Comparison of ENCODE assay signal across 7 mouse cellular contexts in the genomic region with DNA sequence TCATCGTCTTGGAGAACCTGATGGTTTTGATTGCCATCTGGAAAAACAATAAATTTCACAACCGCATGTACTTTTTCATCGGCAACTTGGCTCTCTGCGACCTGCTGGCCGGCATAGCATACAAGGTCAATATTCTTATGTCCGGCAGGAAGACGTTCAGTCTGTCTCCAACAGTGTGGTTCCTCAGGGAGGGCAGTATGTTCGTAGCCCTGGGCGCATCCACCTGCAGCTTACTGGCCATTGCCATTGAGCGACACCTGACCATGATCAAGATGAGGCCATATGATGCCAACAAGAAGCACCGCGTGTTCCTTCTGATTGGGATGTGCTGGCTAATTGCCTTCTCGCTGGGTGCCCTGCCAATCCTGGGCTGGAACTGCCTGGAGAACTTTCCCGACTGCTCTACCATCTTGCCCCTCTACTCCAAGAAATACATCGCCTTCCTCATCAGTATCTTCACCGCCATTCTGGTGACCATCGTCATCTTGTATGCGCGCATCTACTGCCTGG. TPM values are rescaled to one million over a fixed set of nuclear protein-coding genes. Genes with fewer than 3 reads are reported as not detected.
DNase-seq lines count a peak whose midpoint lies in the region; ATAC-seq and TF ChIP-seq lines count a peak whose summit lies in the region.

No protein-coding gene starts in this region.

- intact Hi-C loops in left cerebral cortex, adult 2 months (cut with DNase I): loop anchor here (1.0 to 5.0 kb wide), 4 partner anchors 211 to 470 kb away; a partner anchor contains a TSS
- intact Hi-C loops in left cerebral cortex, postnatal 25 days (cut with DNase I): loop anchor here (1.0 to 5.0 kb wide), 3 partner anchors 211 to 470 kb away; no protein-coding TSS in a partner anchor
- intact Hi-C loops in left cerebral cortex, postnatal 36 days (cut with DNase I): loop anchor here (2.0 to 5.0 kb wide), 4 partner anchors 210 to 470 kb away; a partner anchor contains a TSS

- H3K4me1 ChIP-seq in embryonic facial prominence, embryonic 14.5 days (ENCODE audit: control insufficient read depth, insufficient read depth, low read length): peaks cover 14% of the 10 kb centered on the region; the same call in 1 of the 2 replicates
- peaks cover 2% of the 10 kb centered on the region for H3K4me1 ChIP-seq in hindbrain, embryonic 11.5 days (replicated peaks; ENCODE audit: control insufficient read depth, insufficient read depth, low read length)
- H3K4me1 ChIP-seq in midbrain, embryonic 15.5 days: peaks cover 24% of the 10 kb centered on the region

- H3K27ac ChIP-seq in left cerebral cortex, adult 2 months: peak overlapping the region; percentile 90
- no peak overlapping the region for H3K27ac ChIP-seq in embryonic facial prominence, embryonic 14.5 days (replicated peaks; ENCODE audit: low read depth, low read length)
- H3K27ac ChIP-seq in hindbrain, embryonic 11.5 days (ENCODE audit: low read depth, low read length): no peak overlapping the region
- no peak overlapping the region for H3K27ac ChIP-seq in midbrain, embryonic 15.5 days

- ATAC-seq in embryonic facial prominence, embryonic 14.5 days (ENCODE audit: low read depth): no peak
- ATAC-seq in hindbrain, embryonic 11.5 days (ENCODE audit: low FRiP score): peak; percentile 43; the same call in 1 of the 2 replicates
- peak; percentile 48 for ATAC-seq in midbrain, embryonic 15.5 days (replicated peaks)

- H3K4me3 ChIP-seq in left cerebral cortex, adult 2 months: peak overlapping the region; percentile 40
- no peak overlapping the region for H3K4me3 ChIP-seq in embryonic facial prominence, embryonic 14.5 days (ENCODE audit: low read depth, low read length)
- H3K4me3 ChIP-seq in hindbrain, embryonic 11.5 days (ENCODE audit: low read depth, low read length): no peak overlapping the region
- peak overlapping the region; percentile 22 for H3K4me3 ChIP-seq in midbrain, embryonic 15.5 days

- H3K27me3 ChIP-seq in embryonic facial prominence, embryonic 14.5 days (replicated peaks; ENCODE audit: control insufficient read depth, insufficient read depth, low read length): no peaks in the 10 kb centered on the region
- H3K27me3 ChIP-seq in hindbrain, embryonic 11.5 days (ENCODE audit: control insufficient read depth, insufficient read depth, low read length): no peaks in the 10 kb centered on the region
- H3K27me3 ChIP-seq in midbrain, embryonic 15.5 days (replicated peaks): no peaks in the 10 kb centered on the region

- H3K9ac ChIP-seq in embryonic facial prominence, embryonic 14.5 days (ENCODE audit: low read depth, low read length): no peak overlapping the region
- peak overlapping the region; percentile 15; the same call in 1 of the 2 replicates for H3K9ac ChIP-seq in hindbrain, embryonic 11.5 days (ENCODE audit: low read depth, low read length)
- H3K9ac ChIP-seq in midbrain, embryonic 15.5 days: peak overlapping the region; percentile 41; the same call in 1 of the 2 replicates

- no peak for DNase-seq in left cerebral cortex, adult 2 months (ENCODE audit: extremely low spot score in 1 of 2, low spot score in 2 of 2)
- no peak for DNase-seq in left cerebral cortex, postnatal 25 days (ENCODE audit: low spot score in 2 of 2)
- DNase-seq in embryonic facial prominence, embryonic 14.5 days (ENCODE audit: low spot score): no peak
- no peak for DNase-seq in hindbrain, embryonic 11.5 days (ENCODE audit: low spot score)
- no peak for DNase-seq in left cerebral cortex, postnatal 36 days (ENCODE audit: low spot score in 2 of 2)
- no peak for DNase-seq in adrenal gland, adult 18-20 months (ENCODE audit: low spot score in 2 of 2)

- no peak for TF ChIP-seq CTCF in left cerebral cortex, adult 2 months (IDR thresholded peaks at IDR 0.05)

- peak overlapping the region; percentile 29; the same call in 1 of the 2 replicates for H3K4me2 ChIP-seq in embryonic facial prominence, embryonic 14.5 days (ENCODE audit: low read depth, low read length)
- H3K4me2 ChIP-seq in hindbrain, embryonic 11.5 days (replicated peaks; ENCODE audit: low read depth, low read length): 0 out of 2 replicates have a peak overlapping the region, but pooled peaks have one; percentile 18
- H3K4me2 ChIP-seq in midbrain, embryonic 15.5 days: peak overlapping the region; percentile 52

- H3K9me3 ChIP-seq in embryonic facial prominence, embryonic 14.5 days (ENCODE audit: control insufficient read depth, low read length): 0 out of 2 replicates have a peak, but pooled peaks cover 8% of the 10 kb centered on the region
- no peaks in the 10 kb centered on the region for H3K9me3 ChIP-seq in hindbrain, embryonic 11.5 days (ENCODE audit: control insufficient read depth, low read length)
- no peaks in the 10 kb centered on the region for H3K9me3 ChIP-seq in midbrain, embryonic 15.5 days

- peaks cover 83% of the 10 kb centered on the region for H3K36me3 ChIP-seq in embryonic facial prominence, embryonic 14.5 days (ENCODE audit: control insufficient read depth, insufficient read depth, low read length)
- H3K36me3 ChIP-seq in hindbrain, embryonic 11.5 days (ENCODE audit: control insufficient read depth, insufficient read depth, low read length): no peaks in the 10 kb centered on the region
- H3K36me3 ChIP-seq in midbrain, embryonic 15.5 days (replicated peaks): no peaks in the 10 kb centered on the region

- 74% methylated on average over 19 of the region's 19 CpGs for WGBS in embryonic facial prominence, embryonic 14.5 days
- WGBS in hindbrain, embryonic 11.5 days: 79% methylated on average over 19 of the region's 19 CpGs
- WGBS in midbrain, embryonic 15.5 days: 78% methylated on average over 19 of the region's 19 CpGs

RNA-seq across cellular contexts. Expression of a gene that starts 10.6 kb away (rescaled TPM):
- total RNA-seq in left cerebral cortex, adult 2 months (2021): 1 to 10 TPM; 7.1 TPM
- 1 to 10 TPM; 6.2 to 7.1 TPM for total RNA-seq in left cerebral cortex, postnatal 25 days (2021)
- polyA plus RNA-seq in embryonic facial prominence, embryonic 14.5 days (2014; fragmentation: Nextera tagmentation; extraction: Ambion mirVana): 81.4 and 97.6 TPM in 2 replicates
- polyA plus RNA-seq in hindbrain, embryonic 11.5 days (2014; fragmentation: Nextera tagmentation; extraction: Ambion mirVana): 46.8 and 48.5 TPM in 2 replicates
- 13.6 and 14.0 TPM in 2 replicates for polyA plus RNA-seq in midbrain, embryonic 15.5 days (2015; fragmentation: Nextera tagmentation; extraction: Ambion mirVana)
- total RNA-seq in left cerebral cortex, postnatal 36 days (2021): 1 to 10 TPM; 6.3 to 7.2 TPM
- total RNA-seq in adrenal gland, adult 18-20 months (2021): 10 to 100 TPM in 1 of 2 experiments, 1 to 10 TPM in 1; 9.7 to 14.1 TPM

Comparison
In these comparisons a context has a peak if more than half of its experiments do, and no peak if none do; other contexts are left out.
1. H3K4me3 ChIP-seq: peak in left cerebral cortex, adult 2 months (single experiment) and midbrain, embryonic 15.5 days (single experiment); none in embryonic facial prominence, embryonic 14.5 days (single experiment) and hindbrain, embryonic 11.5 days (single experiment).
2. Peak in every context shown above with its lines, with median percentiles within 50 percentile points of each other: H3K4me2 ChIP-seq.